Mouse (Mus musculus) c-Kit-negative CD71-positive TER-119-positive erythroid progenitor cells, embryonic 14.5 days (primary cell): ENCODE data around the gene Sox2.

Experiments used
- DNase-seq: peaks from one replicate; pipeline ENCODE4 v3.0.0-alpha.2; 2013; ENCODE audit warnings: low read depth, low spot score

Sox2 gene

GRCm38 (mm10) chr3:34643536-34644115 is 6.6 kb upstream of the Sox2 start:
- DNase-seq = no peak

- DNase-seq = no peak
Measured at GRCm38 (mm10) chr3:34646169-34646568, 4.0 kb upstream of the Sox2 start.

- DNase-seq = no peak
Measured at GRCm38 (mm10) chr3:34647688-34648087, 2.5 kb upstream of the Sox2 start.

- DNase-seq = no peak
Measured at GRCm38 (mm10) chr3:34648105-34648832, 1.9 kb upstream of the Sox2 start.

GRCm38 (mm10) chr3:34648833-34649719 is 1.1 kb upstream of the Sox2 start:
- DNase-seq = no peak

GRCm38 (mm10) chr3:34650621-34651361 is 586 bp downstream of the Sox2 start:
- no peak for DNase-seq

- no peak for DNase-seq
Measured at GRCm38 (mm10) chr3:34651486-34652170, 1.4 kb downstream of the Sox2 start.

- DNase-seq = no peak
Measured at GRCm38 (mm10) chr3:34652616-34653015, 2.4 kb downstream of the Sox2 start.

- no peak for DNase-seq
Measured at GRCm38 (mm10) chr3:34653235-34653976, 3.2 kb downstream of the Sox2 start.

GRCm38 (mm10) chr3:34653977-34654500 is 3.8 kb downstream of the Sox2 start:
- no peak for DNase-seq

- no peak for DNase-seq
Measured at GRCm38 (mm10) chr3:34654781-34655180, 4.6 kb downstream of the Sox2 start.

GRCm38 (mm10) chr3:34655311-34656075 is 5.3 kb downstream of the Sox2 start:
- DNase-seq = no peak

- no peak for DNase-seq
Measured at GRCm38 (mm10) chr3:34656153-34656552, 5.9 kb downstream of the Sox2 start.

GRCm38 (mm10) chr3:34656813-34657700 is 6.9 kb downstream of the Sox2 start:
- no peak for DNase-seq

GRCm38 (mm10) chr3:34657701-34658090 is 7.5 kb downstream of the Sox2 start:
- no peak for DNase-seq

- no peak for DNase-seq
Measured at GRCm38 (mm10) chr3:34658241-34658965, 8.2 kb downstream of the Sox2 start.

- DNase-seq = no peak
Measured at GRCm38 (mm10) chr3:34658966-34659535, 8.8 kb downstream of the Sox2 start.
